Mouse (Mus musculus) ES-E14 (cell line): ENCODE measurements around the gene Tnfrsf1b.

Source experiments
- HCFC1 ChIP-seq: IDR thresholded peaks from 2 replicates; pipeline ENCODE4 v1.6.1; 2012; ENCODE audit warnings: low read length, inconsistent platforms, borderline replicate concordance; ENCODE audit not compliant: insufficient read depth
- MAFK ChIP-seq: IDR thresholded peaks from 2 replicates; pipeline ENCODE4 v1.6.1; 2014; ENCODE audit warnings: mild to moderate bottlenecking, low read depth, low read length, inconsistent platforms; ENCODE audit not compliant: insufficient read depth
- ZC3H11A ChIP-seq: IDR thresholded peaks from 2 replicates; pipeline ENCODE4 v1.6.1; 2012; ENCODE audit warnings: low read depth, mild to moderate bottlenecking, inconsistent platforms, low read length, borderline replicate concordance
- ZNF384 ChIP-seq: IDR thresholded peaks from 2 replicates; pipeline ENCODE4 v1.6.1; 2012; ENCODE audit warnings: low read depth, low read length, inconsistent platforms

GRCm38 (mm10) chr4:145233487-145234228, 13.0 kb downstream of the Tnfrsf1b start:
- TF ChIP-seq HCFC1, result no peak
- no peak for TF ChIP-seq ZC3H11A
- TF ChIP-seq MAFK, result no peak
- TF ChIP-seq ZNF384, result no peak
